Mouse (Mus musculus): ENCODE measurements around the gene Raf1.

- TF ChIP-seq POLR2A (IDR thresholded peaks at IDR 0.05; ENCODE audit: control insufficient read depth, extremely low read depth, insufficient read depth, low read length, poor library complexity) (no peak), CTCF (IDR thresholded peaks at IDR 0.05; ENCODE audit: borderline replicate concordance, control insufficient read depth, extremely low read depth, insufficient read depth, low read length, poor library complexity) (no peak)
These were observed 12.2 kb downstream of the Raf1 start for GRCm38 (mm10) chr6:115664268-115664667.

All from thymus, adult 2 months (tissue).